Mouse (Mus musculus): Measurements from ENCODE around the gene Cfap299. TPM values are rescaled to one million over a fixed set of nuclear protein-coding genes. Genes with fewer than 3 reads are reported as not detected.

Cfap299 gene
- polyA plus RNA-seq, 1 experiment from 2014 or later = 0.41 TPM

DNA sequence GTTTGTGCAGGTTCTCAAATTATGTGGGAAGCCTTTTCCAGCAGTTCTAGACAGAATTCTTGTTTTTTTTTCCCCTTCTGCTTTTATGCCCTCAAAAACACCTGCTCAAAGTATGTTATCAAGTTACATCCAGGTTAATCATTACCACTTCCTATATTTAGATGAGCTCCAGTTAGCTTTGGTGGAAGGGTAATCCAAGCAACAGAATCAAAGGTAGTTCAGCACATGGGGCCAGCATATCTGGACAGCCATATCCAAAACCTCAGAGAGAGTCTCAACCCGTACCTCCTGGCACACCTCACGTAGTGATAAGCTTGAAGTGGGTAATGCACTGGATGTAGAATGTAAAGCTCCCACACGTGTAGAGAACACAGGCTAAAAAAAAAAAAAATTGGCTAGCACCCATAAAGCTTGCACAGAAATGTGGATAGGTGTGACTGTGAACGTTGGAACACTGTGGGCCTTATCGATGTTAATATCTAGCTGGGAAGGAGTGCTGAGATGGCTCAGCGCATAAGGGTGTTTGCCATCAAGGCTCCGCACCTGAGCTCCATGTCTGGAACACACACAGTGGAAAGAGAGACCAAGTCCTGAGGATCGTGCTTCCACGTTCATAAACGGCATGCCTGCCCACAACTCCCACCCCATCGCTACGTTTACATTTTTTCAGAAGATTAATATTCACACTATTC, 117.8 kb downstream of the Cfap299 start:
- WGBS = 80% methylated on average over 12 of the region's 12 CpGs
- H3K27me3 ChIP-seq (ENCODE audit: control insufficient read depth, insufficient read depth, low read length) = no peaks in the 10 kb centered on the region
- ATAC-seq (ENCODE audit: insufficient number of reproducible peaks, insufficient read depth, low FRiP score, low read depth) = no peak

GRCm38 (mm10) chr5:98449873-98450272, 120.8 kb downstream of the Cfap299 start:
- WGBS = 74% methylated on average over 2 of the region's 2 CpGs
- no peaks in the 10 kb centered on the region for H3K27me3 ChIP-seq (ENCODE audit: control insufficient read depth, insufficient read depth, low read length)
- ATAC-seq (ENCODE audit: insufficient number of reproducible peaks, insufficient read depth, low FRiP score, low read depth) = no peak
- no peaks in the 10 kb centered on the region for H3K36me3 ChIP-seq (ENCODE audit: control insufficient read depth, insufficient read depth, low read length)
- H3K27ac ChIP-seq (replicated peaks in 1 of 2; ENCODE audit: control insufficient read depth in 1 of 2, insufficient read depth in 1 of 2, low read depth in 2 of 2, low read length in 2 of 2) = no peak overlapping the region
- no peaks in the 10 kb centered on the region for H3K4me1 ChIP-seq (ENCODE audit: control insufficient read depth in 2 of 2, insufficient read depth in 2 of 2, low read length in 2 of 2)
- H3K4me2 ChIP-seq (ENCODE audit: low read length) = no peak overlapping the region
- H3K4me3 ChIP-seq (ENCODE audit: control insufficient read depth in 1 of 2, insufficient read depth in 1 of 2, low read depth in 1 of 2, low read length in 2 of 2) = no peak overlapping the region
- H3K9ac ChIP-seq (ENCODE audit: low read length) = no peak overlapping the region
- H3K9me3 ChIP-seq (ENCODE audit: control insufficient read depth, low read length) = no peaks in the 10 kb centered on the region

More for the DNA sequence above, 117.8 kb downstream of the Cfap299 start:
- no peaks in the 10 kb centered on the region for H3K9me3 ChIP-seq (ENCODE audit: control insufficient read depth, low read length)
- H3K4me1 ChIP-seq (ENCODE audit: control insufficient read depth in 2 of 2, insufficient read depth in 2 of 2, low read length in 2 of 2) = no peaks in the 10 kb centered on the region
- no peak overlapping the region for H3K9ac ChIP-seq (ENCODE audit: low read length)
- no peak overlapping the region for H3K27ac ChIP-seq (replicated peaks in 1 of 2; ENCODE audit: control insufficient read depth in 1 of 2, insufficient read depth in 1 of 2, low read depth in 2 of 2, low read length in 2 of 2)
- no peak overlapping the region for H3K4me2 ChIP-seq (ENCODE audit: low read length)
- H3K4me3 ChIP-seq (ENCODE audit: control insufficient read depth in 1 of 2, insufficient read depth in 1 of 2, low read depth in 1 of 2, low read length in 2 of 2) = no peak overlapping the region
- no peaks in the 10 kb centered on the region for H3K36me3 ChIP-seq (ENCODE audit: control insufficient read depth, insufficient read depth, low read length)

DNA sequence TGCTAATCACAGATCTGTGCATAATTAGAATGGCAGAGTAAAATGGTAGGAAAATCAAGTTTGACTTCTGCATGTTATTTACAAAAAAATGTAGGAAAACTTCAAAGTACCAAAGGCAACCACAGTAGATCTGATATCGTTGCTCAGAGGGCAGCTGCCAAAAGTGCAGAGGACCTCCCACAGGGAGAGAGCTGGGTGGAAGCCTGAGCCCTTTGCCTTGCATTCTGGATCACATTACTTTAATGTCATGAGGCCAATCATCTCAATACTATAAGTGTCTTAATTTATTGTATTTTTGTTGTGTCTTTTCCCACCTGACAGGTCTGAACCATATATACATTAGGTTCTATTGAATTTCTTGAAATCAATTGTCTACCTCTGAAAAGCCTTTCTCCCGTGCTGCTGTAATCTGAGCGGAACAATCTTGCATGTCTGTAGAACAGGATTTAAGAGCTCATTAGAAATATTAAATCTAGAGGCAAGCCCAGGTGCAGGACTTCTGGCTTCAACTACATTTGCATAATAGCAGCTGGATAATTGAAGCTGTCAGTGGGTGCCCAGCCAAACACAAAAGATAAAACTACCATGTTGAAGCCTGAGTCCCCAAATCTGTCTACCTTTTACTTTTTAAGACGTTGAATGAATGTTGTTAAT, 137.9 kb downstream of the Cfap299 start:
- Histone ChIP-seq H3K4me2 (ENCODE audit: low read length) (no peak overlapping the region), H3K27ac (replicated peaks in 1 of 2; ENCODE audit: control insufficient read depth in 1 of 2, insufficient read depth in 1 of 2, low read depth in 2 of 2, low read length in 2 of 2) (no peak overlapping the region), H3K9ac (ENCODE audit: low read length) (no peak overlapping the region), H3K4me1 (ENCODE audit: control insufficient read depth in 2 of 2, insufficient read depth in 2 of 2, low read length in 2 of 2) (no peaks in the 10 kb centered on the region), H3K9me3 (ENCODE audit: control insufficient read depth, low read length) (no peaks in the 10 kb centered on the region), H3K27me3 (ENCODE audit: control insufficient read depth, insufficient read depth, low read length) (no peaks in the 10 kb centered on the region), H3K36me3 (ENCODE audit: control insufficient read depth, insufficient read depth, low read length) (no peaks in the 10 kb centered on the region), H3K4me3 (ENCODE audit: control insufficient read depth in 1 of 2, insufficient read depth in 1 of 2, low read depth in 1 of 2, low read length in 2 of 2) (no peak overlapping the region)
- no peak for ATAC-seq (ENCODE audit: insufficient number of reproducible peaks, insufficient read depth, low FRiP score, low read depth)
- 66% methylated on average over 4 of the region's 4 CpGs for WGBS

DNA sequence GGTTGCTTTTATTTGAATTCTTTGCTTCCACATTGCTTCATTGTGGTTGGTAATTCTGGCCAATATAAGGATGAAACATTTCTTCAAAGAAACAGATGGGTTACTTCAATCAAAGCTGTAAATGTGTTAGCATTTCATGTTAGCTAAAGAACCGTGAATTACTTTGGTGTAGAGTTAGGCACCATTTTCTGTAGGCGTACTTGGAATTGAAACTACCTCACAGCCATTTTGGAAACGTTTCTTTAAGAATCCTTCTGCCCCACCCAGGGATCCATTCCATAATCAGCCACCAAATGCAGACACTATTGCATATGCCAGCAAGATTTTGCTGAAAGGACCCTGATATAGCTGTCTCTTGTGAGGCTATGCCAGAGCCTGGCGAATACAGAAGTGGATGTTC, 140.9 kb downstream of the Cfap299 start:
- Histone ChIP-seq H3K4me1 (ENCODE audit: control insufficient read depth in 2 of 2, insufficient read depth in 2 of 2, low read length in 2 of 2) (no peaks in the 10 kb centered on the region), H3K36me3 (ENCODE audit: control insufficient read depth, insufficient read depth, low read length) (no peaks in the 10 kb centered on the region), H3K9ac (ENCODE audit: low read length) (no peak overlapping the region), H3K27ac (replicated peaks in 1 of 2; ENCODE audit: control insufficient read depth in 1 of 2, insufficient read depth in 1 of 2, low read depth in 2 of 2, low read length in 2 of 2) (no peak overlapping the region), H3K4me3 (ENCODE audit: control insufficient read depth in 1 of 2, insufficient read depth in 1 of 2, low read depth in 1 of 2, low read length in 2 of 2) (no peak overlapping the region), H3K9me3 (ENCODE audit: control insufficient read depth, low read length) (no peaks in the 10 kb centered on the region), H3K27me3 (ENCODE audit: control insufficient read depth, insufficient read depth, low read length) (no peaks in the 10 kb centered on the region), H3K4me2 (ENCODE audit: low read length) (no peak overlapping the region)
- ATAC-seq (ENCODE audit: insufficient number of reproducible peaks, insufficient read depth, low FRiP score, low read depth) = no peak
- 71% methylated on average over 4 of the region's 4 CpGs for WGBS

DNA sequence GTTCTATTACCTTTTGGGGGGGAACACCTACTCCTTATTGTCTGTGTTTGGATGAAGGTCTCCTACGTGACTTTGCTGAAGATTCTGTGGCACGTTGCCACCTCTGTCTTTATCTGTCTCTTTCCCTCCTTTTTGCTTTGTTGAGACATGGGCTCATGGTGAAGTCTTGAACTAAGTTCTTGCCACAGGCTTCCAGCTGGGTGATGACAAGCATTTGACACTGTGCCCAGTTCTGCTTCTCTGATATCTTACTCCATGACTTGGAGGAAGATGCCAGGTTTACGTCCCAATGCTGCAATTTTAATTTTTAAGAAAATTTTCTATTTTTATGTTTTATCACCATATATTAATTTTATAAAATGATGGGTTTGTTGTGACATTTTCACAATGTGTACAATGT, 147.4 kb downstream of the Cfap299 start:
- ATAC-seq (ENCODE audit: insufficient number of reproducible peaks, insufficient read depth, low FRiP score, low read depth) = no peak

GRCm38 (mm10) chr5:98477261-98477660, 148.2 kb downstream of the Cfap299 start:
- Histone ChIP-seq H3K9me3 (ENCODE audit: control insufficient read depth, low read length) (no peaks in the 10 kb centered on the region), H3K9ac (ENCODE audit: low read length) (no peak overlapping the region), H3K27ac (replicated peaks in 1 of 2; ENCODE audit: control insufficient read depth in 1 of 2, insufficient read depth in 1 of 2, low read depth in 2 of 2, low read length in 2 of 2) (no peak overlapping the region), H3K4me2 (ENCODE audit: low read length) (no peak overlapping the region), H3K27me3 (ENCODE audit: control insufficient read depth, insufficient read depth, low read length) (no peaks in the 10 kb centered on the region), H3K4me1 (ENCODE audit: control insufficient read depth in 2 of 2, insufficient read depth in 2 of 2, low read length in 2 of 2) (no peaks in the 10 kb centered on the region; a peak in 2 of 4 replicates), H3K4me3 (ENCODE audit: control insufficient read depth in 1 of 2, insufficient read depth in 1 of 2, low read depth in 1 of 2, low read length in 2 of 2) (no peak overlapping the region), H3K36me3 (ENCODE audit: control insufficient read depth, insufficient read depth, low read length) (no peaks in the 10 kb centered on the region)
- ATAC-seq (ENCODE audit: insufficient number of reproducible peaks, insufficient read depth, low FRiP score, low read depth) = no peak
- 67% methylated on average over 8 of the region's 8 CpGs for WGBS

More for the DNA sequence above, 147.4 kb downstream of the Cfap299 start:
- H3K4me2 ChIP-seq (ENCODE audit: low read length) = no peak overlapping the region
- H3K36me3 ChIP-seq (ENCODE audit: control insufficient read depth, insufficient read depth, low read length) = no peaks in the 10 kb centered on the region
- H3K9ac ChIP-seq (ENCODE audit: low read length) = no peak overlapping the region
- H3K27me3 ChIP-seq (ENCODE audit: control insufficient read depth, insufficient read depth, low read length) = no peaks in the 10 kb centered on the region
- no peaks in the 10 kb centered on the region for H3K9me3 ChIP-seq (ENCODE audit: control insufficient read depth, low read length)
- no peaks in the 10 kb centered on the region; a peak in 2 of 4 replicates for H3K4me1 ChIP-seq (ENCODE audit: control insufficient read depth in 2 of 2, insufficient read depth in 2 of 2, low read length in 2 of 2)
- H3K4me3 ChIP-seq (ENCODE audit: control insufficient read depth in 1 of 2, insufficient read depth in 1 of 2, low read depth in 1 of 2, low read length in 2 of 2) = no peak overlapping the region
- 30% methylated on average over 3 of the region's 3 CpGs for WGBS
- H3K27ac ChIP-seq (replicated peaks in 1 of 2; ENCODE audit: control insufficient read depth in 1 of 2, insufficient read depth in 1 of 2, low read depth in 2 of 2, low read length in 2 of 2) = no peak overlapping the region

GRCm38 (mm10) chr5:98483507-98483906, 154.4 kb downstream of the Cfap299 start:
- no peaks in the 10 kb centered on the region for H3K36me3 ChIP-seq (ENCODE audit: control insufficient read depth, insufficient read depth, low read length)
- no peak overlapping the region for H3K27ac ChIP-seq (replicated peaks in 1 of 2; ENCODE audit: control insufficient read depth in 1 of 2, insufficient read depth in 1 of 2, low read depth in 2 of 2, low read length in 2 of 2)
- H3K27me3 ChIP-seq (ENCODE audit: control insufficient read depth, insufficient read depth, low read length) = no peaks in the 10 kb centered on the region
- H3K4me1 ChIP-seq (ENCODE audit: control insufficient read depth in 2 of 2, insufficient read depth in 2 of 2, low read length in 2 of 2) = no peaks in the 10 kb centered on the region; a peak in 1 of 4 replicates
- H3K9ac ChIP-seq (ENCODE audit: low read length) = no peak overlapping the region
- no peak for ATAC-seq (ENCODE audit: insufficient number of reproducible peaks, insufficient read depth, low FRiP score, low read depth)
- no peak overlapping the region for H3K4me3 ChIP-seq (ENCODE audit: control insufficient read depth in 1 of 2, insufficient read depth in 1 of 2, low read depth in 1 of 2, low read length in 2 of 2)
- H3K4me2 ChIP-seq (ENCODE audit: low read length) = no peak overlapping the region
- 66% methylated on average over 5 of the region's 5 CpGs for WGBS
- no peaks in the 10 kb centered on the region for H3K9me3 ChIP-seq (ENCODE audit: control insufficient read depth, low read length)

Measured in heart, embryonic 14.5 days (tissue).